Mouse (Mus musculus) forebrain, embryonic 16.5 days (tissue): ENCODE measurements at regions not wholly inside any gene's neighbourhood (a gene's known extent, or its start where the extent isn't known, plus 50 kb on each side); places are given as distances from the start of the nearest gene placed in this dataset.

Source experiments
- ATAC-seq: fragments of 200-750 bp; cut with Nextera tagmentation; 2 replicates; pipeline ENCODE4 v1.8.0; 2017; ENCODE audit warnings: mild to moderate bottlenecking, moderate library complexity
- H3K27ac ChIP-seq: fragments of 300-500 bp; sonication (generic); 2 replicates; pipeline ENCODE4 v1.5.1; 2014; ENCODE audit warnings: low read length, control low read depth
- H3K27me3 ChIP-seq: fragments of 300-500 bp; sonication (generic); replicated peaks from 2 replicates; pipeline ENCODE4 v1.6.1; 2014; ENCODE audit warnings: low read length; ENCODE audit not compliant: control insufficient read depth, insufficient read depth
- H3K36me3 ChIP-seq: fragments of 300-500 bp; sonication (generic); 2 replicates; pipeline ENCODE4 v1.6.1; 2014; ENCODE audit not compliant: control insufficient read depth, insufficient read depth
- H3K4me1 ChIP-seq: fragments of 300-500 bp; sonication (generic); replicated peaks from 2 replicates; pipeline ENCODE4 v1.6.1; 2014; ENCODE audit warnings: low read length; ENCODE audit not compliant: control insufficient read depth, insufficient read depth
- H3K4me2 ChIP-seq: fragments of 300-500 bp; sonication (generic); 2 replicates; pipeline ENCODE4 v1.6.1; 2014; ENCODE audit warnings: mild to moderate bottlenecking, low read length, control low read depth
- H3K4me3 ChIP-seq: fragments of 300-500 bp; sonication (generic); replicated peaks from 2 replicates; pipeline ENCODE4 v1.5.1; 2014; ENCODE audit warnings: mild to moderate bottlenecking, low read length, control low read depth
- H3K9ac ChIP-seq: fragments of 300-500 bp; sonication (generic); replicated peaks from 2 replicates; pipeline ENCODE4 v1.6.1; 2014; ENCODE audit warnings: low read depth, low read length, control low read depth
- H3K9me3 ChIP-seq: fragments of 300-500 bp; sonication (generic); 2 replicates; pipeline ENCODE4 v1.6.1; 2016; ENCODE audit warnings: low read length; ENCODE audit not compliant: control insufficient read depth
- WGBS: fragments of 180-500 bp; shearing (Covaris S2); extraction: QIAGEN DNeasy Blood & Tissue Kit; methylation state at CpG from one replicate; pipeline ENCODE4 v1.1.7; 2014; 5-methylcytosine and 5-hydroxymethylcytosine counted together

- Histone ChIP-seq H3K9ac (no peak overlapping the region), H3K4me2 (no peak overlapping the region), H3K4me3 (no peak overlapping the region), H3K27me3 (no peaks in the 10 kb centered on the region), H3K36me3 (no peaks in the 10 kb centered on the region), H3K9me3 (no peaks in the 10 kb centered on the region), H3K27ac (no peak overlapping the region), H3K4me1 (peaks cover 35% of the 10 kb centered on the region)
- WGBS = 39% methylated on average over 2 of the region's 2 CpGs
- ATAC-seq = no peak
These were observed 105.9 kb upstream of the Arhgap5 start for GRCm38 (mm10) chr12:52397718-52398510.

GRCm38 (mm10) chr12:52398511-52398975 lies 105.2 kb upstream of the Arhgap5 start:
- ATAC-seq = no peak
- Histone ChIP-seq H3K4me1 (peaks cover 35% of the 10 kb centered on the region), H3K36me3 (no peaks in the 10 kb centered on the region), H3K27ac (no peak overlapping the region), H3K9me3 (no peaks in the 10 kb centered on the region), H3K4me3 (no peak overlapping the region), H3K27me3 (no peaks in the 10 kb centered on the region), H3K9ac (no peak overlapping the region), H3K4me2 (no peak overlapping the region)
- 55% methylated on average over 6 of the region's 6 CpGs for WGBS

- Histone ChIP-seq H3K4me2 (no peak overlapping the region), H3K9ac (no peak overlapping the region), H3K4me3 (no peak overlapping the region), H3K27ac (no peak overlapping the region), H3K27me3 (no peaks in the 10 kb centered on the region), H3K4me1 (peaks cover 27% of the 10 kb centered on the region), H3K9me3 (no peaks in the 10 kb centered on the region), H3K36me3 (no peaks in the 10 kb centered on the region)
- 90% methylated on average over 3 of the region's 3 CpGs for WGBS
- no peak for ATAC-seq
These were observed 103.7 kb upstream of the Arhgap5 start for GRCm38 (mm10) chr12:52400099-52400498.

- no peak overlapping the region for H3K4me2 ChIP-seq
- no peak overlapping the region for H3K27ac ChIP-seq
- H3K36me3 ChIP-seq = no peaks in the 10 kb centered on the region
- peaks cover 7% of the 10 kb centered on the region; the same call in 1 of the 2 replicates for H3K4me1 ChIP-seq
- ATAC-seq = no peak
- no peak overlapping the region for H3K9ac ChIP-seq
- H3K9me3 ChIP-seq = no peaks in the 10 kb centered on the region
- no peak overlapping the region for H3K4me3 ChIP-seq
- 92% methylated on average over 4 of the region's 4 CpGs for WGBS
- H3K27me3 ChIP-seq = no peaks in the 10 kb centered on the region
These were observed 101.1 kb upstream of the Arhgap5 start for GRCm38 (mm10) chr12:52402711-52403110.

GRCm38 (mm10) chr12:52406386-52406785 lies 97.4 kb upstream of the Arhgap5 start:
- H3K4me1 ChIP-seq = no peaks in the 10 kb centered on the region
- no peak overlapping the region for H3K27ac ChIP-seq
- H3K4me3 ChIP-seq = no peak overlapping the region
- no peak for ATAC-seq
- no peaks in the 10 kb centered on the region for H3K27me3 ChIP-seq
- H3K36me3 ChIP-seq = no peaks in the 10 kb centered on the region
- WGBS = 69% methylated on average over 6 of the region's 6 CpGs
- no peaks in the 10 kb centered on the region for H3K9me3 ChIP-seq
- no peak overlapping the region for H3K4me2 ChIP-seq
- no peak overlapping the region for H3K9ac ChIP-seq

- Histone ChIP-seq H3K4me3 (no peak overlapping the region), H3K9me3 (no peaks in the 10 kb centered on the region), H3K27ac (no peak overlapping the region), H3K4me2 (no peak overlapping the region), H3K4me1 (peaks cover 3% of the 10 kb centered on the region; the same call in 1 of the 2 replicates), H3K27me3 (no peaks in the 10 kb centered on the region), H3K36me3 (no peaks in the 10 kb centered on the region), H3K9ac (no peak overlapping the region)
- no peak for ATAC-seq
- 94% methylated on average over 8 of the region's 8 CpGs for WGBS
These were observed 95.4 kb upstream of the Arhgap5 start for GRCm38 (mm10) chr12:52408307-52408895.

GRCm38 (mm10) chr12:52409221-52409620 lies 94.6 kb upstream of the Arhgap5 start:
- no peak for ATAC-seq
- no peak overlapping the region for H3K4me2 ChIP-seq
- H3K9ac ChIP-seq = no peak overlapping the region
- H3K27ac ChIP-seq = no peak overlapping the region
- peaks cover 3% of the 10 kb centered on the region; the same call in 1 of the 2 replicates for H3K4me1 ChIP-seq
- H3K9me3 ChIP-seq = no peaks in the 10 kb centered on the region
- H3K36me3 ChIP-seq = no peaks in the 10 kb centered on the region
- H3K4me3 ChIP-seq = no peak overlapping the region
- no peaks in the 10 kb centered on the region for H3K27me3 ChIP-seq
- WGBS = 89% methylated on average over 3 of the region's 3 CpGs

- 78% methylated on average over 4 of the region's 4 CpGs for whole genome bisulfite sequencing
- Histone ChIP-seq H3K4me3 (no peak overlapping the region), H3K9me3 (no peaks in the 10 kb centered on the region), H3K4me2 (no peak overlapping the region), H3K27ac (no peak overlapping the region), H3K4me1 (peaks cover 3% of the 10 kb centered on the region; the same call in 1 of the 2 replicates), H3K36me3 (no peaks in the 10 kb centered on the region), H3K9ac (no peak overlapping the region), H3K27me3 (no peaks in the 10 kb centered on the region)
- no peak for ATAC-seq
These were observed 91.6 kb upstream of the Arhgap5 start for GRCm38 (mm10) chr12:52412172-52412571.

GRCm38 (mm10) chr12:52413046-52413473 lies 90.7 kb upstream of the Arhgap5 start:
- Histone ChIP-seq H3K36me3 (no peaks in the 10 kb centered on the region), H3K27me3 (no peaks in the 10 kb centered on the region), H3K4me2 (0 out of 2 replicates have a peak overlapping the region, but pooled peaks have one; percentile 1), H3K27ac (no peak overlapping the region), H3K4me1 (peaks cover 3% of the 10 kb centered on the region; the same call in 1 of the 2 replicates), H3K9ac (no peak overlapping the region), H3K9me3 (no peaks in the 10 kb centered on the region), H3K4me3 (no peak overlapping the region)
- 12% methylated on average over 8 of the region's 8 CpGs for WGBS
- peak; percentile 43; the same call in 1 of the 2 replicates for ATAC-seq
